Mouse (Mus musculus): Measurements from ENCODE around the gene Ate1. TPM values are rescaled to one million over a fixed set of nuclear protein-coding genes. Genes with fewer than 3 reads are reported as not detected.
"Not testable (repeated sequence)": the region's sequence is repeated elsewhere in the genome, so short reads cannot be mapped to it uniquely, and the experiment has no call there.

The Ate1 gene
- polyA plus RNA-seq, 1 experiment from 2014 or later = 69.9 TPM

DNA sequence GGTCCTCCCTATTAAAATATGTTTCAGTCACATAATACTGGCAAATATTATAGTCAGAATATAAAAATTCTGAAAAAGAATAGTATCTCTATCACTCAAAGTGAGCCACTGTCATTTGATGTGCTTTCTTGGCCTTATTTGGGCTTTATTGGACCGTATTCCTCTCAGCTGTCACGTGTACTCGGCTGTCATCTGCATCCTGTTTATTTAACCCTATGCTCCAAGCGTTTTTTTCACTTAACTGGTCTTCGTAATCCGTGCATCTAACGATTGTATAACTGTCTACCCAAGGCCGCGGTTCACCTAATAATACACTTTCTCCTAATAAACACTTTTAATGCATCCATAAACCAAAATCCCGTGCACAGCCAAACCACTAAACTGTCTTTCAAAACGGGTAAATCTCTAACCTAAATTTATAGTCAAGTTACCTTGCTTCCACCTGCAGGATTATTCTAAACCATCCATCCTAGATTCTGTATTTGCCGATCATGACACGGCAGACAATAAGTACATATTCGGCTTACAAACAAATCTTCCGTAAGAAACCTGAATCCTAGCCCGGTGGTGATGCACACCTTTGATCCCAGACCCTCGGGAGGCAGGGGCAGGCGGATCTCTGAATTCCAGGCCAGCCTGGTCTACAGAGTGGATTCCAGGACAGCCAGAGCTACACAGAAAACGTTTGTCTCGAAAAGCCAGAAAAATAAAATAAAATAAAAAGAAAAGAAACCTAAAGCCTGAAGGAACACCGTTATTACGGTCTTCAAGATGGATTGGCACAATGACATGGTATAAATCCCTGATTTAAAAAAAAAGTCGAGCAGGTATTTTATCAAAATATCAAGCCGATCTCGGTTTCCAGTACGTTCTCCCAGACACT, 1.7 kb downstream of the Ate1 start:
- 27% methylated on average over 26 of the region's 26 CpGs for WGBS
- peak overlapping the region; percentile 83 for H3K4me3 ChIP-seq (ENCODE audit: low read depth, low read length)
- no peak for ATAC-seq (ENCODE audit: insufficient number of reproducible peaks, insufficient read depth, low FRiP score, low read depth)
- 0 out of 2 replicates have a peak, but pooled peaks cover 5% of the 10 kb centered on the region for H3K4me1 ChIP-seq (ENCODE audit: control insufficient read depth, insufficient read depth, low read length)
- H3K9ac ChIP-seq (replicated peaks; ENCODE audit: low read depth, low read length) = peak overlapping the region; percentile 87
- H3K9me3 ChIP-seq (ENCODE audit: control insufficient read depth, low read depth, low read length) = no peaks in the 10 kb centered on the region
- H3K36me3 ChIP-seq (ENCODE audit: control insufficient read depth, insufficient read depth, low read length) = peaks cover 7% of the 10 kb centered on the region
- H3K27ac ChIP-seq (ENCODE audit: low read length) = peak overlapping the region; percentile 98
- peak overlapping the region; percentile 76 for H3K4me2 ChIP-seq (replicated peaks; ENCODE audit: low read depth, low read length)
- H3K27me3 ChIP-seq (ENCODE audit: control insufficient read depth, insufficient read depth, low read length) = no peaks in the 10 kb centered on the region

DNA sequence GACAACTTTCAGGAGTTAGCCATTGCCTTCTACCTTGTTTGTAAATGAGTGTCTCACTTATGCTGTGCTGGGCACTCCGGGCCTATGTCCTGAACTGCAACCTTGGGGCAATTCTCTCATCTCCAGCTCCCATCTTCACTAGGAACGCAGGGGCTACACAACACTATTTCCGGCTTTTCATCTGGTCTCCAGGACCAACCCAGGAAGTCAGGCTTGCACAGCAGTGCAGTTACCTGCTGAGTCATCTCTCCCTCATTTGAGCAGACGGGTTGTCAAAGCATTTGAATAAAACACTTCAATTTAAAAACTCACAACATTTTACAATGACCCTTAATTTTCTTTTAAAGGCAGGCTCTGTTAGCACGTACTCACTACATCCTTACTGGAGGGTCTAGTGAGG, 9.9 kb downstream of the Ate1 start:
- peaks cover 40% of the 10 kb centered on the region for H3K36me3 ChIP-seq (ENCODE audit: control insufficient read depth, insufficient read depth, low read length)
- WGBS = 91% methylated on average over 5 of the region's 5 CpGs

DNA sequence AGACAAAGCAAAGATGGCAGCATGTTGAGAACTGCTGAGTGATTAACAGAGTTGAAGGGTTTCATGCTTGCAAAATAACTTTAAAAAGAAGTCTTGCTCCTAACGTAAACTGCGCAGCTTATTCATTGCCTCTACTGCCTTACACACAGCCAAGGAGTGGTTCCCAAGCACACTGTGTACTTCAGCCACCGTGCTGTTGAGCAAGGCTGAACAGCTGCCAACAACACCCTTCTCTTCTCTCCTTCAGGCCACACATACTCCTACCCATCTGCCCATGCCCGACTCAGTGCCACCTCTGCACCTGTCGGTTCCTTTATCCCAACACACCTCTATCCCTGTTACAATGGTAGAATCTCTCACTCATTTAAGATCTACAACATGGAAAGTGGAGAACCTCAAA, 17.2 kb downstream of the Ate1 start:
- 96% methylated on average over 5 of the region's 5 CpGs for WGBS
- Histone ChIP-seq H3K36me3 (ENCODE audit: control insufficient read depth, insufficient read depth, low read length) (peaks cover 29% of the 10 kb centered on the region), H3K9me3 (ENCODE audit: control insufficient read depth, low read depth, low read length) (no peaks in the 10 kb centered on the region), H3K4me3 (ENCODE audit: low read depth, low read length) (no peak overlapping the region), H3K27ac (ENCODE audit: low read length) (no peak overlapping the region), H3K4me1 (ENCODE audit: control insufficient read depth, insufficient read depth, low read length) (no peaks in the 10 kb centered on the region), H3K9ac (replicated peaks; ENCODE audit: low read depth, low read length) (no peak overlapping the region), H3K4me2 (replicated peaks; ENCODE audit: low read depth, low read length) (no peak overlapping the region), H3K27me3 (ENCODE audit: control insufficient read depth, insufficient read depth, low read length) (no peaks in the 10 kb centered on the region)
- no peak for ATAC-seq (ENCODE audit: insufficient number of reproducible peaks, insufficient read depth, low FRiP score, low read depth)

More for the DNA sequence above, 9.9 kb downstream of the Ate1 start:
- H3K4me2 ChIP-seq (replicated peaks; ENCODE audit: low read depth, low read length) = no peak overlapping the region
- H3K27me3 ChIP-seq (ENCODE audit: control insufficient read depth, insufficient read depth, low read length) = no peaks in the 10 kb centered on the region
- ATAC-seq (ENCODE audit: insufficient number of reproducible peaks, insufficient read depth, low FRiP score, low read depth) = no peak
- H3K4me1 ChIP-seq (ENCODE audit: control insufficient read depth, insufficient read depth, low read length) = no peaks in the 10 kb centered on the region
- H3K27ac ChIP-seq (ENCODE audit: low read length) = no peak overlapping the region
- no peak overlapping the region for H3K9ac ChIP-seq (replicated peaks; ENCODE audit: low read depth, low read length)
- no peaks in the 10 kb centered on the region for H3K9me3 ChIP-seq (ENCODE audit: control insufficient read depth, low read depth, low read length)
- H3K4me3 ChIP-seq (ENCODE audit: low read depth, low read length) = no peak overlapping the region

GRCm38 (mm10) chr7:130501499-130501898, 18.7 kb downstream of the Ate1 start:
- ATAC-seq (ENCODE audit: insufficient number of reproducible peaks, insufficient read depth, low FRiP score, low read depth) = no peak
- no peaks in the 10 kb centered on the region for H3K4me1 ChIP-seq (ENCODE audit: control insufficient read depth, insufficient read depth, low read length)
- H3K4me3 ChIP-seq (ENCODE audit: low read depth, low read length) = no peak overlapping the region
- H3K9me3 ChIP-seq (ENCODE audit: control insufficient read depth, low read depth, low read length) = no peaks in the 10 kb centered on the region
- H3K4me2 ChIP-seq (replicated peaks; ENCODE audit: low read depth, low read length) = no peak overlapping the region
- no peak overlapping the region for H3K27ac ChIP-seq (ENCODE audit: low read length)
- H3K9ac ChIP-seq (replicated peaks; ENCODE audit: low read depth, low read length) = no peak overlapping the region
- no peaks in the 10 kb centered on the region for H3K27me3 ChIP-seq (ENCODE audit: control insufficient read depth, insufficient read depth, low read length)
- 78% methylated on average over 1 of the region's 1 CpGs for WGBS
- H3K36me3 ChIP-seq (ENCODE audit: control insufficient read depth, insufficient read depth, low read length) = peaks cover 23% of the 10 kb centered on the region

- no peak overlapping the region for H3K27ac ChIP-seq (ENCODE audit: low read length)
- no peak overlapping the region for H3K9ac ChIP-seq (replicated peaks; ENCODE audit: low read depth, low read length)
- no peak overlapping the region for H3K4me3 ChIP-seq (ENCODE audit: low read depth, low read length)
- H3K27me3 ChIP-seq (ENCODE audit: control insufficient read depth, insufficient read depth, low read length) = no peaks in the 10 kb centered on the region
- no peak for ATAC-seq (ENCODE audit: insufficient number of reproducible peaks, insufficient read depth, low FRiP score, low read depth)
- 83% methylated on average over 3 of the region's 3 CpGs for WGBS
- H3K4me1 ChIP-seq (ENCODE audit: control insufficient read depth, insufficient read depth, low read length) = no peaks in the 10 kb centered on the region
- no peaks in the 10 kb centered on the region for H3K9me3 ChIP-seq (ENCODE audit: control insufficient read depth, low read depth, low read length)
- peaks cover 3% of the 10 kb centered on the region; the same call in 1 of the 2 replicates for H3K36me3 ChIP-seq (ENCODE audit: control insufficient read depth, insufficient read depth, low read length)
- H3K4me2 ChIP-seq (replicated peaks; ENCODE audit: low read depth, low read length) = no peak overlapping the region
These were observed 26.8 kb downstream of the Ate1 start for GRCm38 (mm10) chr7:130493346-130493745.

- no peaks in the 10 kb centered on the region for H3K4me1 ChIP-seq (ENCODE audit: control insufficient read depth, insufficient read depth, low read length)
- no peak overlapping the region for H3K27ac ChIP-seq (ENCODE audit: low read length)
- no peak overlapping the region for H3K4me3 ChIP-seq (ENCODE audit: low read depth, low read length)
- H3K9me3 ChIP-seq (ENCODE audit: control insufficient read depth, low read depth, low read length) = no peaks in the 10 kb centered on the region; the same call in 1 of the 2 replicates
- no peak overlapping the region for H3K4me2 ChIP-seq (replicated peaks; ENCODE audit: low read depth, low read length)
- H3K36me3 ChIP-seq (ENCODE audit: control insufficient read depth, insufficient read depth, low read length) = no peaks in the 10 kb centered on the region
- no peak overlapping the region for H3K9ac ChIP-seq (replicated peaks; ENCODE audit: low read depth, low read length)
- no peaks in the 10 kb centered on the region for H3K27me3 ChIP-seq (ENCODE audit: control insufficient read depth, insufficient read depth, low read length)
- no peak for ATAC-seq (ENCODE audit: insufficient number of reproducible peaks, insufficient read depth, low FRiP score, low read depth)
These were observed 28.1 kb downstream of the Ate1 start for GRCm38 (mm10) chr7:130492026-130492425.

GRCm38 (mm10) chr7:130479003-130479402, 41.2 kb downstream of the Ate1 start:
- not testable (repeated sequence) for H3K9me3 ChIP-seq (ENCODE audit: control insufficient read depth, low read depth, low read length); ATAC-seq (ENCODE audit: insufficient number of reproducible peaks, insufficient read depth, low FRiP score, low read depth); H3K4me2 ChIP-seq (replicated peaks; ENCODE audit: low read depth, low read length); H3K27me3 ChIP-seq (ENCODE audit: control insufficient read depth, insufficient read depth, low read length); H3K9ac ChIP-seq (replicated peaks; ENCODE audit: low read depth, low read length); H3K4me1 ChIP-seq (ENCODE audit: control insufficient read depth, insufficient read depth, low read length); H3K4me3 ChIP-seq (ENCODE audit: low read depth, low read length); H3K27ac ChIP-seq (ENCODE audit: low read length)
- peaks cover 12% of the 10 kb centered on the region for H3K36me3 ChIP-seq (ENCODE audit: control insufficient read depth, insufficient read depth, low read length)
- WGBS = 91% methylated on average over 3 of the region's 3 CpGs

GRCm38 (mm10) chr7:130475970-130476369, 44.2 kb downstream of the Ate1 start:
- H3K4me3 ChIP-seq (ENCODE audit: low read depth, low read length) = no peak overlapping the region
- ATAC-seq (ENCODE audit: insufficient number of reproducible peaks, insufficient read depth, low FRiP score, low read depth) = peak; percentile 67; the same call in 1 of the 2 replicates
- no peak overlapping the region for H3K9ac ChIP-seq (replicated peaks; ENCODE audit: low read depth, low read length)
- no peak overlapping the region for H3K4me2 ChIP-seq (replicated peaks; ENCODE audit: low read depth, low read length)
- WGBS = 27% methylated on average over 2 of the region's 2 CpGs
- H3K27me3 ChIP-seq (ENCODE audit: control insufficient read depth, insufficient read depth, low read length) = no peaks in the 10 kb centered on the region
- no peaks in the 10 kb centered on the region for H3K9me3 ChIP-seq (ENCODE audit: control insufficient read depth, low read depth, low read length)
- no peak overlapping the region for H3K27ac ChIP-seq (ENCODE audit: low read length)
- H3K36me3 ChIP-seq (ENCODE audit: control insufficient read depth, insufficient read depth, low read length) = peaks cover 10% of the 10 kb centered on the region
- no peaks in the 10 kb centered on the region for H3K4me1 ChIP-seq (ENCODE audit: control insufficient read depth, insufficient read depth, low read length)

Measured in stomach, embryonic 14.5 days (tissue).